Mouse (Mus musculus): ENCODE data around the gene Ampd1.

Ampd1 gene

DNA sequence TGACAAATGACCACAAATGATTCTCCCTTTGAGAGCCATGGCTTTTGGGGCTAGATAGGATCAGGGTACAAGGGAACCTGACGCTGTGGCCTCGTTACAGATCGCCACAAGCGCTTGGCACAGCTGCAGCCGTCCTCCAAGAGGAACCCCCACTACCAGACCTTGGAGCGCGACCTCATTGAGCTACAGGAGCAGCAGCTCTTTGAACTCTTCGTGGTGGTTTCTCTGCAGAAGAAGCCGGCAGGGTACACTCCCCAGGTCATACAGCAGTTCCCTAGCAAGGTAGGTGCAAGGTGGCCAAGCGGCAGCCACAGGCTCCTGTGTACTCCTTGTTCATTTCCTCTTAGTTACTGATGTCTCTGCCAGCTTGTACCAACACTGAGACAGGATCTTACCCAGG, 75.1 kb downstream of the Ampd1 start:
- ATAC-seq (ENCODE audit: low TSS enrichment): no peak
